22 mouse cellular contexts compared by ENCODE assay signal in the genomic region with DNA sequence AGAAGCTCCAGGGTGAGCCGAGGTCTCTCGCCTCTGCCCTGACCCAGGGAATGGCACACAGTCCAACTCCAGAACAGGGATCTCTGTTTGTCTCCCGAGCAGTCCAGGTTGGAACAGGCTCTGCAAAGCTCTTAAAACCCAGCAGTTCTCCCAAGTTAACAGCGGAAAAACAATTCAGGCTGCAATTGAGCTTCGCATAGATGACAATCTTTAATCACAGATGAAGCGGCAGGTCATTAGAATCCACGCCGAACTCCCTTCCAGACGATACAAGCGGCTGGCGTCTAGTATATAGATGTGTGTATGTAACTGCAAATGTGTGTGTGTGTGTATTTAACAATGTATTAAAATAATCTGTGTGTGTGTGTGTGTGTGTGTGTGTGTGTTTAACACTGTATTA.
DNase-seq lines count a peak whose midpoint lies in the region; ATAC-seq lines count a peak whose summit lies in the region.
"Had no signal": no experiment of that assay in that cellular context is flagged by ENCODE, and none has a peak within 500 bp of the region (broad histone marks: within the 10 kb centered on the region; RNA-seq: fewer than 3 reads in every experiment).

No protein-coding gene starts in this region.

- H3K27ac ChIP-seq in midbrain, embryonic 13.5 days = peak overlapping the region; percentile 40
- no peak overlapping the region for H3K27ac ChIP-seq in midbrain, embryonic 11.5 days (ENCODE audit: low read depth, low read length)
- peak overlapping the region; percentile 13; the same call in 1 of the 2 replicates for H3K27ac ChIP-seq in forebrain, embryonic 16.5 days (ENCODE audit: low read length)
- H3K27ac ChIP-seq in hindbrain, embryonic 16.5 days (ENCODE audit: low read depth, low read length) = no peak overlapping the region
- peak overlapping the region; percentile 51 for H3K27ac ChIP-seq in neural tube, embryonic 15.5 days (replicated peaks)
- H3K27ac ChIP-seq: embryonic facial prominence, embryonic 12.5 days; heart, embryonic 15.5 days; limb, embryonic 13.5 days; liver, embryonic 12.5 days had no signal

- H3K36me3 ChIP-seq in midbrain, embryonic 13.5 days = no peaks in the 10 kb centered on the region
- no peaks in the 10 kb centered on the region; the same call in 1 of the 2 replicates for H3K36me3 ChIP-seq in midbrain, embryonic 11.5 days (ENCODE audit: control insufficient read depth, insufficient read depth, low read length)
- H3K36me3 ChIP-seq in forebrain, embryonic 16.5 days (ENCODE audit: control insufficient read depth, insufficient read depth) = no peaks in the 10 kb centered on the region
- no peaks in the 10 kb centered on the region for H3K36me3 ChIP-seq in hindbrain, embryonic 16.5 days (ENCODE audit: control insufficient read depth, insufficient read depth, low read length)
- no peaks in the 10 kb centered on the region for H3K36me3 ChIP-seq in neural tube, embryonic 15.5 days
- H3K36me3 ChIP-seq: embryonic facial prominence, embryonic 12.5 days; heart, embryonic 15.5 days; limb, embryonic 13.5 days; liver, embryonic 12.5 days; midbrain, embryonic 12.5 days had no signal

- no peak for ATAC-seq in midbrain, embryonic 13.5 days
- no peak for ATAC-seq in midbrain, embryonic 11.5 days (ENCODE audit: low FRiP score)
- ATAC-seq in forebrain, embryonic 16.5 days = no peak
- ATAC-seq in hindbrain, embryonic 16.5 days = no peak; the same call in 1 of the 2 replicates
- no peak for ATAC-seq in neural tube, embryonic 15.5 days (ENCODE audit: low FRiP score)
- ATAC-seq in monocyte, adult 5-6 weeks (replicated peaks; ENCODE audit: insufficient number of reproducible peaks, low FRiP score, low TSS enrichment, poor library complexity, severe bottlenecking) = no peak
- ATAC-seq: liver, embryonic 12.5 days had no signal

- H3K27me3 ChIP-seq in midbrain, embryonic 13.5 days = no peaks in the 10 kb centered on the region
- H3K27me3 ChIP-seq in midbrain, embryonic 11.5 days (ENCODE audit: control insufficient read depth, insufficient read depth, low read length) = no peaks in the 10 kb centered on the region
- H3K27me3 ChIP-seq in forebrain, embryonic 16.5 days (replicated peaks; ENCODE audit: control insufficient read depth, insufficient read depth, low read length) = no peaks in the 10 kb centered on the region
- H3K27me3 ChIP-seq in hindbrain, embryonic 16.5 days (replicated peaks; ENCODE audit: control insufficient read depth, insufficient read depth, low read length) = no peaks in the 10 kb centered on the region
- no peaks in the 10 kb centered on the region for H3K27me3 ChIP-seq in neural tube, embryonic 15.5 days (replicated peaks)
- H3K27me3 ChIP-seq: embryonic facial prominence, embryonic 12.5 days; heart, embryonic 15.5 days; limb, embryonic 13.5 days; liver, embryonic 12.5 days; midbrain, embryonic 12.5 days had no signal

- no peak overlapping the region for H3K4me3 ChIP-seq in midbrain, embryonic 13.5 days (replicated peaks)
- no peak overlapping the region for H3K4me3 ChIP-seq in midbrain, embryonic 11.5 days (ENCODE audit: low read depth, low read length)
- H3K4me3 ChIP-seq in forebrain, embryonic 16.5 days (replicated peaks; ENCODE audit: low read length) = no peak overlapping the region
- no peak overlapping the region for H3K4me3 ChIP-seq in hindbrain, embryonic 16.5 days (ENCODE audit: low read length)
- H3K4me3 ChIP-seq in neural tube, embryonic 15.5 days (replicated peaks) = no peak overlapping the region
- H3K4me3 ChIP-seq: embryonic facial prominence, embryonic 12.5 days; heart, embryonic 15.5 days; limb, embryonic 13.5 days; liver, embryonic 12.5 days; midbrain, embryonic 12.5 days had no signal

- DNase-seq in midbrain, embryonic 11.5 days (ENCODE audit: low spot score, missing footprints) = no peak
- DNase-seq in right cerebral cortex, postnatal 36 days (ENCODE audit: low spot score in 2 of 2) = no peak
- DNase-seq: cerebellum, adult 2 months; cerebellum, postnatal 25 days; gastrocnemius, postnatal 36 days; heart, postnatal 36 days; kidney, adult 2 months; kidney, postnatal 14 days; lung, adult 18-20 months; lung, postnatal 10 days; thymus, adult 18-20 months; thymus, postnatal 36 days had no signal

- 76% methylated on average over 11 of the region's 11 CpGs for WGBS in midbrain, embryonic 13.5 days
- 90% methylated on average over 11 of the region's 11 CpGs for WGBS in midbrain, embryonic 11.5 days
- 61% methylated on average over 11 of the region's 11 CpGs for WGBS in forebrain, embryonic 16.5 days
- WGBS in hindbrain, embryonic 16.5 days = 53% methylated on average over 11 of the region's 11 CpGs
- WGBS in neural tube, embryonic 15.5 days = 47% methylated on average over 11 of the region's 11 CpGs

- no peak overlapping the region for H3K9ac ChIP-seq in midbrain, embryonic 13.5 days (replicated peaks)
- H3K9ac ChIP-seq in midbrain, embryonic 11.5 days (ENCODE audit: low read length) = no peak overlapping the region
- H3K9ac ChIP-seq in forebrain, embryonic 16.5 days (replicated peaks; ENCODE audit: low read depth, low read length) = peak overlapping the region; percentile 29
- no peak overlapping the region for H3K9ac ChIP-seq in hindbrain, embryonic 16.5 days (ENCODE audit: low read depth, low read length)
- no peak overlapping the region for H3K9ac ChIP-seq in neural tube, embryonic 15.5 days (replicated peaks)
- H3K9ac ChIP-seq: embryonic facial prominence, embryonic 12.5 days; heart, embryonic 15.5 days; limb, embryonic 13.5 days; liver, embryonic 12.5 days; midbrain, embryonic 12.5 days had no signal

- H3K9me3 ChIP-seq in midbrain, embryonic 13.5 days = no peaks in the 10 kb centered on the region
- H3K9me3 ChIP-seq in midbrain, embryonic 11.5 days (ENCODE audit: control insufficient read depth, low read length) = no peaks in the 10 kb centered on the region
- H3K9me3 ChIP-seq in forebrain, embryonic 16.5 days (ENCODE audit: control insufficient read depth, low read length) = no peaks in the 10 kb centered on the region
- no peaks in the 10 kb centered on the region for H3K9me3 ChIP-seq in hindbrain, embryonic 16.5 days (ENCODE audit: control insufficient read depth, low read length)
- H3K9me3 ChIP-seq in neural tube, embryonic 15.5 days (replicated peaks) = no peaks in the 10 kb centered on the region
- H3K9me3 ChIP-seq: embryonic facial prominence, embryonic 12.5 days; heart, embryonic 15.5 days; limb, embryonic 13.5 days; liver, embryonic 12.5 days; midbrain, embryonic 12.5 days had no signal

- H3K4me2 ChIP-seq in midbrain, embryonic 13.5 days (replicated peaks) = no peak overlapping the region
- no peak overlapping the region for H3K4me2 ChIP-seq in midbrain, embryonic 11.5 days
- H3K4me2 ChIP-seq in forebrain, embryonic 16.5 days (ENCODE audit: low read length) = peak overlapping the region; percentile 8
- H3K4me2 ChIP-seq in hindbrain, embryonic 16.5 days (ENCODE audit: low read length) = peak overlapping the region; percentile 27
- peak overlapping the region; percentile 36 for H3K4me2 ChIP-seq in neural tube, embryonic 15.5 days
- H3K4me2 ChIP-seq: embryonic facial prominence, embryonic 12.5 days; heart, embryonic 15.5 days; limb, embryonic 13.5 days; liver, embryonic 12.5 days; midbrain, embryonic 12.5 days had no signal

- H3K4me1 ChIP-seq in midbrain, embryonic 13.5 days (replicated peaks) = peaks cover 45% of the 10 kb centered on the region
- no peaks in the 10 kb centered on the region for H3K4me1 ChIP-seq in midbrain, embryonic 11.5 days (ENCODE audit: control insufficient read depth, insufficient read depth, low read length)
- peaks cover 33% of the 10 kb centered on the region for H3K4me1 ChIP-seq in forebrain, embryonic 16.5 days (replicated peaks; ENCODE audit: control insufficient read depth, insufficient read depth, low read length)
- peaks cover 14% of the 10 kb centered on the region for H3K4me1 ChIP-seq in hindbrain, embryonic 16.5 days (ENCODE audit: control insufficient read depth, insufficient read depth, low read depth, low read length)
- H3K4me1 ChIP-seq in neural tube, embryonic 15.5 days = peaks cover 36% of the 10 kb centered on the region
- H3K4me1 ChIP-seq: embryonic facial prominence, embryonic 12.5 days; heart, embryonic 15.5 days; limb, embryonic 13.5 days; liver, embryonic 12.5 days had no signal

Comparison
In these comparisons a context has a peak if more than half of its experiments do, and no peak if none do; other contexts are left out.
1. H3K27ac ChIP-seq: peak in midbrain, embryonic 13.5 days (single experiment), forebrain, embryonic 16.5 days (single experiment) and neural tube, embryonic 15.5 days (single experiment); none in midbrain, embryonic 11.5 days (single experiment) and hindbrain, embryonic 16.5 days (single experiment).
2. H3K4me2 ChIP-seq: peak in forebrain, embryonic 16.5 days (single experiment), hindbrain, embryonic 16.5 days (single experiment) and neural tube, embryonic 15.5 days (single experiment); none in midbrain, embryonic 13.5 days (single experiment) and midbrain, embryonic 11.5 days (single experiment).